Comparison of ENCODE assay signal across 9 mouse cellular contexts in genomic region chr5:63886709-63887108, GRCm38 (mm10).
DNase-seq lines count a peak whose midpoint lies in the region; ATAC-seq and TF ChIP-seq lines count a peak whose summit lies in the region.
"Had no signal": no experiment of that assay in that cellular context is flagged by ENCODE, and none has a peak within 500 bp of the region (broad histone marks: within the 10 kb centered on the region; RNA-seq: fewer than 3 reads in every experiment).

No protein-coding gene starts in this region.

- 0 out of 2 replicates have a peak, but pooled peaks cover 3% of the 10 kb centered on the region for H3K4me1 ChIP-seq in lung, embryonic 14.5 days (ENCODE audit: insufficient read depth)
- H3K4me1 ChIP-seq: hindbrain, embryonic 15.5 days had no signal

- H3K9ac ChIP-seq in lung, embryonic 14.5 days: no peak overlapping the region
- H3K9ac ChIP-seq: hindbrain, embryonic 15.5 days had no signal

- no peaks in the 10 kb centered on the region for H3K27me3 ChIP-seq in lung, embryonic 14.5 days (ENCODE audit: insufficient read depth, low read length)
- H3K27me3 ChIP-seq: hindbrain, embryonic 15.5 days had no signal

- ATAC-seq in cerebellum, adult (ENCODE audit: insufficient number of reproducible peaks, low FRiP score, low TSS enrichment): 0 out of 2 replicates have a peak, but pooled peaks have one; percentile 45
- peak; percentile 51; the same call in 1 of the 2 replicates for ATAC-seq in lung, embryonic 14.5 days (ENCODE audit: insufficient read depth)

- H3K36me3 ChIP-seq in lung, embryonic 14.5 days (ENCODE audit: insufficient read depth): no peaks in the 10 kb centered on the region
- H3K36me3 ChIP-seq: hindbrain, embryonic 15.5 days had no signal

- no peak overlapping the region for H3K4me3 ChIP-seq in lung, embryonic 14.5 days (ENCODE audit: low read depth, low read length)
- H3K4me3 ChIP-seq: hindbrain, embryonic 15.5 days had no signal

- H3K27ac ChIP-seq in lung, embryonic 14.5 days (ENCODE audit: low read depth): no peak overlapping the region
- H3K27ac ChIP-seq: hindbrain, embryonic 15.5 days had no signal

- no peak for DNase-seq in cerebellum, adult 11 months
- peak; percentile 76 for DNase-seq in lung, embryonic 14.5 days
- DNase-seq in lung, adult 18-20 months: no peak
- DNase-seq in embryo, embryonic 9.5 days (ENCODE audit: extremely low spot score): peak; percentile 38
- DNase-seq in kidney, postnatal 36 days: peak; percentile 19 to 27
- DNase-seq in retina, embryonic 14.5 days (ENCODE audit: low spot score): peak; percentile 78
- no peak for DNase-seq in spleen, postnatal 4 days (ENCODE audit: low spot score in 2 of 2)

- WGBS in lung, embryonic 14.5 days: 35% methylated on average over 6 of the region's 6 CpGs

- H3K4me2 ChIP-seq in lung, embryonic 14.5 days: no peak overlapping the region
- H3K4me2 ChIP-seq: hindbrain, embryonic 15.5 days had no signal

- TF ChIP-seq CTCF in lung, embryonic 14.5 days (IDR thresholded peaks at IDR 0.05; ENCODE audit: low read depth): peak; percentile 82

- H3K9me3 ChIP-seq in lung, embryonic 14.5 days (ENCODE audit: low read depth, low read length): no peaks in the 10 kb centered on the region
- H3K9me3 ChIP-seq: hindbrain, embryonic 15.5 days had no signal

Comparison
In these comparisons a context has a peak if more than half of its experiments do, and no peak if none do; other contexts are left out.
1. DNase-seq: peak in lung, embryonic 14.5 days (single experiment), embryo, embryonic 9.5 days (single experiment), kidney, postnatal 36 days (2 of 2) and retina, embryonic 14.5 days (single experiment); none in cerebellum, adult 11 months (single experiment), lung, adult 18-20 months (0 of 2) and spleen, postnatal 4 days (0 of 2).